Mouse (Mus musculus) B cell, adult 67 days (primary cell): Measurements from ENCODE around the gene Olfr1124. TPM values are rescaled to one million over a fixed set of nuclear protein-coding genes. Genes with fewer than 3 reads are reported as not detected.

Experiments used
- total RNA-seq, 2 experiments: library from RNA; stranded (reverse); gene quantifications; 4 replicates each; pipeline ENCODE4 v1.2.4; 2023

Olfr1124 gene
- not detected for total RNA-seq

DNA sequence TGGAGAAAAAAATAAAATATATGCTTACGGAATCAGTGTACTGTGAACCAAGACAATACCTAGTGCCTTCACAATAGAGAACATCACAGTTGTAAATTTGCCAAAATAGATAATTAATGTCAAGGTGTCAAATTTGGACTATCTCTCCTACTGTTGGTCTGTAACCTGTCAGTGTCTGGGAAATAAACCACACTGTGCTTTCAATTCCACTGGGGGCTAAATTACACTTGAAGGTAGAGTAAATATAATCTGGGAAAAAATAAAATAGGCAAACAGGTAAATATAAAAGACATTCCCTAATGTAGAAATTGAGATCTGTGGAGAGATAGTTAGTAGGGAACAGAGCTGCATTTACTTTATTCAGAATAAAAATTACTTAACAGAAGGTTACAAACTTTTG, at the start of gene Olfr1124:
TSS of gene Olfr1124 (plus strand) at position 301 of the 400 bp plus-strand sequence.

DNA sequence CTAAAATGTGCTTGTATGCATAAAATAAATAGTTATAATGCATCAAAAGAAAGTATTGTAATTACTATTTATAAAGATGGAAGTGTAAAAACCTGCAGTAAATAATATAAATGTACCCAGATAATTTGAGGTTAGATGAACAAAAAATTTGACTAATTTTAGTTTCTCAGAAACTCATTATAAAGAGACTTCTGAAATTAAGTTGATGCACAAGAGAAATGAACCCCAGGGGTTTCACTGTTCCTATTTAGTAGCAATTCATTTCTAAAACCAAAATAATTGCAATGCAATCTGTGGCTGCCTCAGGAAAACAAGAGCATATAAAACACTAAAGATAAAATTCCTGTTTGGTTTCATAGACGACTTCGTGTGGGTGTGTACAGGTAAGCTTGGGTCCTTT, 44.5 kb upstream of the Olfr1124 start, which contains the start of gene Olfr1122:
TSS of gene Olfr1122 (plus strand) at position 301 of the 400 bp plus-strand sequence.

DNA sequence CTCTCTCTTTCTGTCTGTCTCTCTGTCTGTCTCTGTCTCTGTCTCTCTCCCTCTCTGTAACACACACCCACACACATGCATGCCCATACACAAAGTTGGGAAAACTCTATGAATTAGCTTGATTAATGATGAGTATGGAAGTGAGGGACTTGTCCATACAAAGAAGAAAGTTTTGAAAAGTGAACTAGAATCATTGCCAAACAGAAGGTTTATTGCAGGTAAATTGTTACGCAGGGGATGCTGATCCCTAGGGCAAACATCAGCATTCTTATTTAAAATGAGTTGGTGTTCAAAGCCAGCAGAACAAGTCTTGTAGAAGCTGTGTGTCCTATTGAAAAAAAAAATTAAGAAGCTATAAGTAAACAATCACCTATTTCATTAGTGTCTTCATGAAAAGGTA, 13.7 kb upstream of the Olfr1124 start, which contains the start of gene Olfr1123:
TSS of gene Olfr1123 (plus strand) at position 301 of the 400 bp plus-strand sequence.

DNA sequence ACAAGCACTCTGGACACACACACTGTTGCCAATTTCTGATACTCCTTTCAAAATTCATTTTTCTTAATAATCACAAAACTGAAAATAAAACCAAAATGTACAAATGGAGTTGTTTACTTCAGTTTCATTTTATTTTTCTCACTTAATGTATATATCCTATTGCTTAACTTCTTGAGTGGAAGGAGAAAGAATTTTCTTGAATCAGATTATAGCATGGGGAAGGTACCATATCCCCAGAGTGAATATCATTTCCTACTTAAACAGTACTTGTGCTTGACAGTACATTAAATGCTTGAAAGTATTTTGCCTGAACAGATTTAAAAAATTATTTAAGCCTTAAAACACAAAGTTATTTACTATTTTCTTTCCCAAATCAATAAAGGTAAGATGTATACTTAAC, 23.6 kb downstream of the Olfr1124 start, which contains the start of gene Olfr1126:
TSS of gene Olfr1126 (plus strand) at position 301 of the 400 bp plus-strand sequence.

Other genes with a start within 250 kb of the Olfr1124 start
- not detected for gene Olfr1112, start 242.5 kb upstream of the Olfr1124 start, total RNA-seq
- gene Olfr1113, start 221.3 kb upstream of the Olfr1124 start, total RNA-seq: not detected
- not detected for gene Olfr1115, start 182.3 kb upstream of the Olfr1124 start, total RNA-seq
- not detected for gene Olfr1116, start 162.7 kb upstream of the Olfr1124 start, total RNA-seq
- gene Olfr1118, start 122.7 kb upstream of the Olfr1124 start, total RNA-seq: not detected
- gene Olfr1120, start 75.5 kb upstream of the Olfr1124 start, total RNA-seq: not detected
- not detected for gene Olfr1121, start 60.4 kb upstream of the Olfr1124 start, total RNA-seq
- gene Olfr1122, start 44.4 kb upstream of the Olfr1124 start, total RNA-seq: not detected
- not detected for gene Olfr1123, start 13.6 kb upstream of the Olfr1124 start, total RNA-seq
- not detected for gene Olfr1126, start 23.7 kb downstream of the Olfr1124 start, total RNA-seq
- gene Pramel7, start 66.8 kb downstream of the Olfr1124 start, total RNA-seq: not detected
- not detected for gene Pramel6, start 76.3 kb downstream of the Olfr1124 start, total RNA-seq
- not detected for gene Olfr153, start 101.5 kb downstream of the Olfr1124 start, total RNA-seq
- not detected for gene Olfr1128, start 115.3 kb downstream of the Olfr1124 start, total RNA-seq
- gene Olfr1129, start 143.6 kb downstream of the Olfr1124 start, total RNA-seq: not detected
- not detected for gene Olfr1130, start 175.9 kb downstream of the Olfr1124 start, total RNA-seq
- not detected for gene Olfr1131, start 196.8 kb downstream of the Olfr1124 start, total RNA-seq
- gene Olfr1132, start 207.3 kb downstream of the Olfr1124 start, total RNA-seq: not detected
- not detected for gene Olfr1133, start 217.1 kb downstream of the Olfr1124 start, total RNA-seq
- not detected for gene Olfr1134, start 228.2 kb downstream of the Olfr1124 start, total RNA-seq
- not detected for gene Olfr1135, start 243.4 kb downstream of the Olfr1124 start, total RNA-seq